Mouse (Mus musculus): ENCODE results near the gene Apol7e. TPM values are rescaled to one million over a fixed set of nuclear protein-coding genes. Genes with fewer than 3 reads are reported as not detected.

Apol7e gene
- polyA plus RNA-seq, 1 experiment from 2014 or later: not detected

- no peaks in the 10 kb centered on the region for H3K9me3 ChIP-seq (ENCODE audit: control insufficient read depth, low read length)
- H3K36me3 ChIP-seq (ENCODE audit: control insufficient read depth, insufficient read depth): peaks cover 27% of the 10 kb centered on the region
- H3K9ac ChIP-seq (replicated peaks; ENCODE audit: low read depth, low read length): no peak overlapping the region
- no peak overlapping the region for H3K4me2 ChIP-seq (ENCODE audit: low read length)
- H3K27ac ChIP-seq (ENCODE audit: low read length): no peak overlapping the region
- WGBS: 91% methylated on average over 16 of the region's 16 CpGs
- no peaks in the 10 kb centered on the region for H3K4me1 ChIP-seq (replicated peaks; ENCODE audit: control insufficient read depth, insufficient read depth, low read length)
- no peak overlapping the region for H3K4me3 ChIP-seq (replicated peaks; ENCODE audit: low read length)
- ATAC-seq: no peak
- H3K27me3 ChIP-seq (replicated peaks; ENCODE audit: control insufficient read depth, insufficient read depth, low read length): no peaks in the 10 kb centered on the region
Measured at GRCm38 (mm10) chr15:77763050-77763449, 64.4 kb downstream of the Apol7e start.

DNA sequence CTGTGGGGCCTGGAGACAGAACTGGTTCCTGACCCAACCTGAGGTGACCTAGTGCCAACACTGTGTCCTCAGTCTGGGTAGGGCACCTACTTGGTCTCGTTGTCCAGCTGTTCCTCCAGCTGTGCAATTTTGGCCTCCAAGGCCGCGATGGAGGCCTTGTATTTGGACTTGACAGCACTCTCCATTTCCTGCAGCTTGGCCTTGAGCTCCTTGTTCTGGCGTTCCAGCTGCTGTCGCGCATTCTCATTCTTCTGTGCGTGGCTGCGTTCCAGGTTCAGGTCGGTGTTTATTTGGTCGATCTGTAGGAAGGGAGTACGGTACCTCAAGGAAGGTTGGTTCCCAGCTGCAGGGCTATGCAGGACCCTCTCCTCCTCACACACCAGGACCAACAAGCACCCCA, 65.0 kb downstream of the Apol7e start:
- Histone ChIP-seq H3K9me3 (ENCODE audit: control insufficient read depth, low read length) (no peaks in the 10 kb centered on the region), H3K4me1 (replicated peaks; ENCODE audit: control insufficient read depth, insufficient read depth, low read length) (no peaks in the 10 kb centered on the region), H3K4me2 (ENCODE audit: low read length) (no peak overlapping the region), H3K36me3 (ENCODE audit: control insufficient read depth, insufficient read depth) (peaks cover 29% of the 10 kb centered on the region), H3K27me3 (replicated peaks; ENCODE audit: control insufficient read depth, insufficient read depth, low read length) (no peaks in the 10 kb centered on the region), H3K9ac (replicated peaks; ENCODE audit: low read depth, low read length) (no peak overlapping the region), H3K27ac (ENCODE audit: low read length) (no peak overlapping the region), H3K4me3 (replicated peaks; ENCODE audit: low read length) (no peak overlapping the region)
- 88% methylated on average over 11 of the region's 11 CpGs for WGBS
- no peak for ATAC-seq

GRCm38 (mm10) chr15:77764391-77765006, 65.8 kb downstream of the Apol7e start:
- H3K27ac ChIP-seq (ENCODE audit: low read length): no peak overlapping the region

DNA sequence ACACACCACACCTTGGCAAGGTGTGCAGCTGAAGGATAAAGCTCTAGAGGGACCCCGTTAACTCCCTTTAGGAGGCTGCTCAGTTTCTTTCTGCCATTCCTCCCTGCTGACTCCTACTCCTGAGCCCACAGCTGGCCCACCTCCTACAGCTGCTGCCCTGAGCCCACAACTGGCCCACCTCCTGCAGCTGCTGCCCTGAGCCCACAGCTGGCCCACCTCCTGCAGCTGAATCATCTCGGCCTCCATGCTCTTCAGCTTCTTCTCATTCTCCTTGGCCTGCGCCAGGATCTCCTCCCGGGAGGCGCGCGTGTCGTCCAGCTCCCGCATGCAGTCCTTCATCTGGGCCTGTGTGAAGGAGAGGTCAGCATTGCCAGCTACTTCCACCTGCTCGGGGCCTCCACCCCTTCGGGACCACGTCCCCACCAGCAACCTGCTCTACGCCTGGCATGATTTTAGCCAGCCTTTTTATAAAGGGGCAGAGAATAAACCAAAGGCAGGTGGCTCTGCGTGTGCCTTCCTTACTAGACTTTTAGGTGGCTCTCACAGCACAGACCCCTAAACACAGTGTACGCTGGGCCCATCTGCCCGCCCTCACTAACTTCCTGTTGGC, 66.9 kb downstream of the Apol7e start:
- peaks cover 37% of the 10 kb centered on the region for H3K36me3 ChIP-seq (ENCODE audit: control insufficient read depth, insufficient read depth)
- H3K4me1 ChIP-seq (replicated peaks; ENCODE audit: control insufficient read depth, insufficient read depth, low read length): no peaks in the 10 kb centered on the region
- no peaks in the 10 kb centered on the region for H3K27me3 ChIP-seq (replicated peaks; ENCODE audit: control insufficient read depth, insufficient read depth, low read length)
- no peak overlapping the region for H3K4me2 ChIP-seq (ENCODE audit: low read length)
- no peak overlapping the region for H3K27ac ChIP-seq (ENCODE audit: low read length)
- no peak for ATAC-seq
- 94% methylated on average over 16 of the region's 16 CpGs for WGBS
- no peak overlapping the region for H3K9ac ChIP-seq (replicated peaks; ENCODE audit: low read depth, low read length)
- no peaks in the 10 kb centered on the region for H3K9me3 ChIP-seq (ENCODE audit: control insufficient read depth, low read length)
- no peak overlapping the region for H3K4me3 ChIP-seq (replicated peaks; ENCODE audit: low read length)

More at GRCm38 (mm10) chr15:77764391-77765006, 65.8 kb downstream of the Apol7e start:
- peaks cover 32% of the 10 kb centered on the region for H3K36me3 ChIP-seq (ENCODE audit: control insufficient read depth, insufficient read depth)
- no peaks in the 10 kb centered on the region for H3K9me3 ChIP-seq (ENCODE audit: control insufficient read depth, low read length)
- H3K4me2 ChIP-seq (ENCODE audit: low read length): no peak overlapping the region
- no peaks in the 10 kb centered on the region for H3K4me1 ChIP-seq (replicated peaks; ENCODE audit: control insufficient read depth, insufficient read depth, low read length)
- no peak overlapping the region for H3K9ac ChIP-seq (replicated peaks; ENCODE audit: low read depth, low read length)
- 72% methylated on average over 13 of the region's 13 CpGs for WGBS
- H3K27me3 ChIP-seq (replicated peaks; ENCODE audit: control insufficient read depth, insufficient read depth, low read length): no peaks in the 10 kb centered on the region
- H3K4me3 ChIP-seq (replicated peaks; ENCODE audit: low read length): no peak overlapping the region
- ATAC-seq: no peak

DNA sequence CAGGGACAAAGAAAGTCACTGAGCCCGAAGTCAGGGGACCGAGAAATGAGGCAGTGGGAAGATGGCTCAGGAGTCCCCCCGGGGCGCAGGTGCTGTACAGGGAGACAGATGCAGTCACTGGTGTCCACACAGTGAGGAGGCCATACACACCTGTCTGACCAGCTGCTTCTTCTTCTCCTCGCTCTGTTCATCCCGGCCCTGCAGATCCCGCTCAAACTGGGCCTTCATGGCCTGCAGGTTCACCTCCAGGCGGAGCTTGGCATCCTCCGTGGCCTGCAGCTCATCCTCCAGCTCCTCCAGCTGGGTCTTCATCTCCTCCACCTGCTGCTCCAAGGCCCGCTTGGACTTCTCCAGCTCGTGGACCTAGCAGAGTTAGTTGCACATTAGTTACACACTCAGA, 68.3 kb downstream of the Apol7e start:
- peaks cover 38% of the 10 kb centered on the region for H3K36me3 ChIP-seq (ENCODE audit: control insufficient read depth, insufficient read depth)

More for the DNA sequence above, 68.3 kb downstream of the Apol7e start:
- no peak overlapping the region for H3K4me3 ChIP-seq (replicated peaks; ENCODE audit: low read length)
- H3K4me2 ChIP-seq (ENCODE audit: low read length): no peak overlapping the region
- no peaks in the 10 kb centered on the region for H3K9me3 ChIP-seq (ENCODE audit: control insufficient read depth, low read length)
- no peak for ATAC-seq
- 96% methylated on average over 11 of the region's 11 CpGs for WGBS
- H3K9ac ChIP-seq (replicated peaks; ENCODE audit: low read depth, low read length): no peak overlapping the region
- no peak overlapping the region for H3K27ac ChIP-seq (ENCODE audit: low read length)
- no peaks in the 10 kb centered on the region for H3K27me3 ChIP-seq (replicated peaks; ENCODE audit: control insufficient read depth, insufficient read depth, low read length)
- no peaks in the 10 kb centered on the region for H3K4me1 ChIP-seq (replicated peaks; ENCODE audit: control insufficient read depth, insufficient read depth, low read length)

Other genes with a start within 250 kb of the Apol7e start
- gene Apol10a, start 221.8 kb upstream of the Apol7e start, polyA plus RNA-seq (2015; fragmentation: Nextera tagmentation; extraction: Ambion mirVana): not detected in 2 replicates
- not detected in 2 replicates for gene Apol11a, start 190.6 kb upstream of the Apol7e start, polyA plus RNA-seq (2015; fragmentation: Nextera tagmentation; extraction: Ambion mirVana)
- gene Apol7c, start 165.5 kb upstream of the Apol7e start, polyA plus RNA-seq (2015; fragmentation: Nextera tagmentation; extraction: Ambion mirVana): not detected in 2 replicates
- not detected in 2 replicates for gene 1700025B11Rik, start 137.0 kb upstream of the Apol7e start, polyA plus RNA-seq (2015; fragmentation: Nextera tagmentation; extraction: Ambion mirVana)
- not detected in 2 replicates for gene Apol10b, start 102.7 kb upstream of the Apol7e start, polyA plus RNA-seq (2015; fragmentation: Nextera tagmentation; extraction: Ambion mirVana)
- not detected in 2 replicates for gene Gm36245, start 99.6 kb upstream of the Apol7e start, polyA plus RNA-seq (2015; fragmentation: Nextera tagmentation; extraction: Ambion mirVana)
- gene Apol11b, start 55.6 kb upstream of the Apol7e start, polyA plus RNA-seq (2015; fragmentation: Nextera tagmentation; extraction: Ambion mirVana): not detected in 2 replicates
- not detected in 2 replicates for gene Apol9b, start 30.2 kb downstream of the Apol7e start, polyA plus RNA-seq (2015; fragmentation: Nextera tagmentation; extraction: Ambion mirVana)
- gene Apol8, start 58.1 kb downstream of the Apol7e start, polyA plus RNA-seq (2015; fragmentation: Nextera tagmentation; extraction: Ambion mirVana): 0.22 TPM in 1 of 2 replicates, not detected in the other
- 12.2 and 13.6 TPM in 2 replicates for gene Myh9, start 143.3 kb downstream of the Apol7e start, polyA plus RNA-seq (2015; fragmentation: Nextera tagmentation; extraction: Ambion mirVana)
- 222 and 237 TPM in 2 replicates for gene Txn2, start 230.1 kb downstream of the Apol7e start, polyA plus RNA-seq (2015; fragmentation: Nextera tagmentation; extraction: Ambion mirVana)